9 mouse cellular contexts compared by ENCODE assay signal in genomic region chr10:86023149-86023548, GRCm38 (mm10). TPM values are rescaled to one million over a fixed set of nuclear protein-coding genes. Genes with fewer than 3 reads are reported as not detected.
A peak's percentile ranks its signal among the peaks of the same experiment; 100 is the strongest.
DNase-seq lines count a peak whose midpoint lies in the region; ATAC-seq lines count a peak whose summit lies in the region.
"Had no signal": no experiment of that assay in that cellular context is flagged by ENCODE, and none has a peak within 500 bp of the region (broad histone marks: within the 10 kb centered on the region; RNA-seq: fewer than 3 reads in every experiment).

No protein-coding gene starts in this region.

- H3K4me2 ChIP-seq in kidney, embryonic 16.5 days (replicated peaks; ENCODE audit: low read depth, low read length) = peak overlapping the region; percentile 81
- H3K4me2 ChIP-seq in hindbrain, embryonic 14.5 days (replicated peaks) = peak overlapping the region; percentile 65; the same call in 1 of the 2 replicates

- ATAC-seq in kidney, embryonic 16.5 days (ENCODE audit: low FRiP score, low TSS enrichment) = no peak
- ATAC-seq in hindbrain, embryonic 14.5 days (ENCODE audit: low FRiP score) = no peak
- ATAC-seq: forebrain, embryonic 15.5 days; Patski had no signal

- no peak overlapping the region for H3K27ac ChIP-seq in kidney, embryonic 16.5 days (ENCODE audit: low read length)
- H3K27ac ChIP-seq in hindbrain, embryonic 14.5 days = no peak overlapping the region
- no peak overlapping the region for H3K27ac ChIP-seq in macrophage
- H3K27ac ChIP-seq: forebrain, embryonic 15.5 days had no signal

- no peaks in the 10 kb centered on the region for H3K27me3 ChIP-seq in kidney, embryonic 16.5 days (ENCODE audit: insufficient read depth, low read length)
- H3K27me3 ChIP-seq in hindbrain, embryonic 14.5 days (ENCODE audit: control insufficient read depth, insufficient read depth, low read length) = no peaks in the 10 kb centered on the region
- H3K27me3 ChIP-seq: forebrain, embryonic 15.5 days; Patski had no signal

- H3K9me3 ChIP-seq in kidney, embryonic 16.5 days (ENCODE audit: low read length) = no peaks in the 10 kb centered on the region
- H3K9me3 ChIP-seq in hindbrain, embryonic 14.5 days (ENCODE audit: control insufficient read depth, low read length) = no peaks in the 10 kb centered on the region
- H3K9me3 ChIP-seq: forebrain, embryonic 15.5 days had no signal

- DNase-seq in kidney, adult 11 months = no peak
- DNase-seq in c-Kit-negative CD71-positive TER-119-positive erythroid progenitor cells, embryonic 14.5 days (ENCODE audit: low read depth, low spot score) = peak; percentile 33
- no peak for DNase-seq in hindbrain, embryonic 14.5 days (ENCODE audit: low spot score)
- DNase-seq in adrenal gland, postnatal 14 days = no peak
- no peak for DNase-seq in ovary, postnatal 10 days (ENCODE audit: low spot score)

- H3K79me2 ChIP-seq in macrophage (ENCODE audit: inconsistent target) = peaks cover 60% of the 10 kb centered on the region

- H3K4me3 ChIP-seq in kidney, embryonic 16.5 days (ENCODE audit: low read length) = peak overlapping the region; percentile 97
- peak overlapping the region; percentile 77; the same call in 1 of the 2 replicates for H3K4me3 ChIP-seq in hindbrain, embryonic 14.5 days (replicated peaks; ENCODE audit: low read length)
- H3K4me3 ChIP-seq in macrophage (ENCODE audit: inconsistent target) = peak overlapping the region; percentile 69; the same call in 1 of the 2 replicates

- H3K9ac ChIP-seq in kidney, embryonic 16.5 days (replicated peaks; ENCODE audit: low read length) = no peak overlapping the region
- H3K9ac ChIP-seq in hindbrain, embryonic 14.5 days = no peak overlapping the region

- H3K36me3 ChIP-seq in kidney, embryonic 16.5 days (ENCODE audit: insufficient read depth, low read length) = no peaks in the 10 kb centered on the region
- 0 out of 2 replicates have a peak, but pooled peaks cover 3% of the 10 kb centered on the region for H3K36me3 ChIP-seq in hindbrain, embryonic 14.5 days (replicated peaks; ENCODE audit: control insufficient read depth, insufficient read depth)
- peaks cover 17% of the 10 kb centered on the region; the same call in 1 of the 2 replicates for H3K36me3 ChIP-seq in macrophage (ENCODE audit: inconsistent target)
- H3K36me3 ChIP-seq: forebrain, embryonic 15.5 days had no signal

- H3K4me1 ChIP-seq in kidney, embryonic 16.5 days (ENCODE audit: insufficient read depth, low read length) = peaks cover 20% of the 10 kb centered on the region
- H3K4me1 ChIP-seq in hindbrain, embryonic 14.5 days (replicated peaks; ENCODE audit: control insufficient read depth, insufficient read depth, low read length) = peaks cover 9% of the 10 kb centered on the region; the same call in 1 of the 2 replicates

RNA-seq across cellular contexts. Expression of gene Fbxo7, which starts 1.4 kb away (rescaled TPM):
- polyA plus RNA-seq in kidney, embryonic 16.5 days (2015; fragmentation: Nextera tagmentation; extraction: Ambion mirVana) = 40.1 and 40.4 TPM in 2 replicates
- 22.3 and 24.7 TPM in 2 replicates for polyA plus RNA-seq in hindbrain, embryonic 14.5 days (2014; fragmentation: Nextera tagmentation; extraction: Ambion mirVana)
- total RNA-seq in macrophage (2018; cell fraction: chromatin; rRNA removed) = 100 to 1,000 TPM in 2 of 26 experiments, 10 to 100 TPM in 24; 45.8 to 108 (median 75.4) TPM
- 10 to 100 TPM; 14.2 to 29.5 (median 20.5) TPM for total RNA-seq in macrophage (2018; cell fraction: cytosol; rRNA removed)
- 100 to 1,000 TPM in 1 of 26 experiments, 10 to 100 TPM in 25; 31.2 to 113 (median 42.6) TPM for total RNA-seq in macrophage (2018; cell fraction: nucleus; rRNA removed)
- 13.1 to 21.3 TPM (median 16.4 TPM) in 3 replicates for polyA plus RNA-seq in macrophage (2018)
- 21.9 and 25.5 TPM in 2 replicates for total RNA-seq in adrenal gland, postnatal 14 days (2021)

RNA-seq across cellular contexts. Expression of gene Bpifc, which starts 11.5 kb away (rescaled TPM):
- 0.27 and 0.29 TPM in 2 replicates for polyA plus RNA-seq in kidney, embryonic 16.5 days (2015; fragmentation: Nextera tagmentation; extraction: Ambion mirVana)
- not detected in 2 replicates for polyA plus RNA-seq in hindbrain, embryonic 14.5 days (2014; fragmentation: Nextera tagmentation; extraction: Ambion mirVana)
- 1 to 10 TPM in 3 of 26 experiments, under 1 TPM in 4, not detected in 19; 0.31 to 1.8 (median 0.86) TPM for total RNA-seq in macrophage (2018; cell fraction: chromatin; rRNA removed)
- under 1 TPM in 13 of 26 experiments, not detected in 13; 0.04 to 0.57 (median 0.07) TPM for total RNA-seq in macrophage (2018; cell fraction: cytosol; rRNA removed)
- total RNA-seq in macrophage (2018; cell fraction: nucleus; rRNA removed) = 1 to 10 TPM in 2 of 26 experiments, under 1 TPM in 7, not detected in 17; 0.22 to 1.7 (median 0.60) TPM
- polyA plus RNA-seq in macrophage (2018) = 0.07 TPM in 1 of 3 replicates, not detected in the others
- total RNA-seq in adrenal gland, postnatal 14 days (2021) = 0.41 and 0.56 TPM in 2 replicates
- polyA plus RNA-seq: forebrain, embryonic 15.5 days had no signal
